23 mouse cellular contexts compared by ENCODE assay signal in the genomic region with DNA sequence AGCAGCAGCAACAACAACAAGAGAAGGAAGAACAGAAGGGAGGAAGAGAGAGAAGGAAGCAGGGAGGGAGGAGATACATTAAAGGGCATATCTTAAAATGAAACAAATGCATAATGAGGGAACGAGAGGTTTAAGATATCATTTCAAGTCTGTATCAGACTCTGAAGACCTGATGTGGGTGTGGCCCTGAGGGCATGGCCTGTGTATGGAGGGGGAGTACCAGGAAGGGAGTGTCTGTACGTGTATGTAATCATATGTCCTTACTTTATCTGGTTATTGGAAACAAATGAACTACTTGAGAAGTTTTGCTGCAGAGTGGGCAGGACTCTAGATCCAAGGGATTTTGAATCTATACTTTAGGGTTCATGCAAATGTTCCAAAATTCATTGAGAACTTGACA. TPM values are rescaled to one million over a fixed set of nuclear protein-coding genes. Genes with fewer than 3 reads are reported as not detected.
DNase-seq lines count a peak whose midpoint lies in the region; ATAC-seq and TF ChIP-seq lines count a peak whose summit lies in the region.
"Had no signal": no experiment of that assay in that cellular context is flagged by ENCODE, and none has a peak within 500 bp of the region (broad histone marks: within the 10 kb centered on the region; RNA-seq: fewer than 3 reads in every experiment).

No protein-coding gene starts in this region.

- H3K27me3 ChIP-seq in liver, embryonic 16.5 days (ENCODE audit: control insufficient read depth, insufficient read depth, low read depth, low read length), result no peaks in the 10 kb centered on the region
- H3K27me3 ChIP-seq in thymus, adult 2 months (ENCODE audit: control insufficient read depth, insufficient read depth, low read length), result no peaks in the 10 kb centered on the region
- H3K27me3 ChIP-seq: embryonic facial prominence, embryonic 13.5 days; forebrain, embryonic 12.5 days had no signal

- no peaks in the 10 kb centered on the region for H3K36me3 ChIP-seq in liver, embryonic 16.5 days (ENCODE audit: control insufficient read depth, insufficient read depth)
- no peaks in the 10 kb centered on the region for H3K36me3 ChIP-seq in thymus, adult 2 months (ENCODE audit: control insufficient read depth, insufficient read depth, low read length)
- H3K36me3 ChIP-seq: embryonic facial prominence, embryonic 13.5 days; embryonic facial prominence, embryonic 15.5 days; forebrain, embryonic 10.5 days; forebrain, embryonic 12.5 days had no signal

- 16% methylated on average over 2 of the region's 2 CpGs for WGBS in liver, embryonic 16.5 days (ENCODE audit: insufficient replicate concordance)
- 53% methylated on average over 2 of the region's 2 CpGs for WGBS in thymus, adult 2 months

- H3K4me2 ChIP-seq in liver, embryonic 16.5 days (ENCODE audit: low read depth, low read length), result no peak overlapping the region
- H3K4me2 ChIP-seq: embryonic facial prominence, embryonic 13.5 days; embryonic facial prominence, embryonic 15.5 days; forebrain, embryonic 12.5 days had no signal

- peak; percentile 43; the same call in 1 of the 2 replicates for ATAC-seq in liver, embryonic 16.5 days (ENCODE audit: low read depth)
- ATAC-seq in common myeloid progenitor, adult 5-6 weeks (replicated peaks; ENCODE audit: low read depth, poor library complexity, severe bottlenecking), result 0 out of 2 replicates have a peak, but pooled peaks have one; percentile 34
- ATAC-seq: activated CD4-positive, CD25-positive, alpha-beta regulatory T cell, adult 4 months; forebrain, embryonic 14.5 days; forebrain, embryonic 16.5 days; Patski had no signal

- no peaks in the 10 kb centered on the region for H3K4me1 ChIP-seq in liver, embryonic 16.5 days (ENCODE audit: control insufficient read depth, low read depth, low read length)
- H3K4me1 ChIP-seq in thymus, adult 2 months (replicated peaks; ENCODE audit: control insufficient read depth, insufficient read depth, low read length), result no peaks in the 10 kb centered on the region
- H3K4me1 ChIP-seq: forebrain, embryonic 12.5 days had no signal

- no peaks in the 10 kb centered on the region for H3K9me3 ChIP-seq in liver, embryonic 16.5 days (replicated peaks; ENCODE audit: control insufficient read depth, low read length)
- H3K9me3 ChIP-seq: embryonic facial prominence, embryonic 13.5 days; embryonic facial prominence, embryonic 15.5 days; forebrain, embryonic 10.5 days; forebrain, embryonic 12.5 days had no signal

- TF ChIP-seq CTCF in thymus, adult 2 months (IDR thresholded peaks at IDR 0.05; ENCODE audit: borderline replicate concordance, control insufficient read depth, extremely low read depth, insufficient read depth, low read length, poor library complexity), result no peak

- no peak overlapping the region for H3K27ac ChIP-seq in liver, embryonic 16.5 days (ENCODE audit: low read length)
- H3K27ac ChIP-seq in thymus, adult 2 months (ENCODE audit: control insufficient read depth, insufficient read depth, low read length), result no peak overlapping the region
- H3K27ac ChIP-seq: embryonic facial prominence, embryonic 13.5 days; embryonic facial prominence, embryonic 15.5 days; forebrain, embryonic 10.5 days; forebrain, embryonic 12.5 days had no signal

- no peak for TF ChIP-seq POLR2A in thymus, adult 2 months (IDR thresholded peaks at IDR 0.05; ENCODE audit: control insufficient read depth, extremely low read depth, insufficient read depth, low read length, poor library complexity)

- no peak for DNase-seq in liver
- no peak for DNase-seq in thymus, adult 2 months
- no peak for DNase-seq in kidney, adult 8-10 months
- DNase-seq: adrenal gland, adult 8-10 months; adrenal gland, postnatal 14 days; adrenal gland, postnatal 36 days; cerebellum, adult 11-12 months; cerebellum, adult 2 months; cerebellum, adult 9-10 months; cerebellum, postnatal 10 days; cerebellum, postnatal 25 days; embryo, embryonic 11 days had no signal

- H3K4me3 ChIP-seq in liver, embryonic 16.5 days (ENCODE audit: low read depth, low read length), result no peak overlapping the region
- no peak overlapping the region for H3K4me3 ChIP-seq in thymus, adult 2 months (ENCODE audit: control insufficient read depth, insufficient read depth, low read length)
- H3K4me3 ChIP-seq: embryonic facial prominence, embryonic 13.5 days; embryonic facial prominence, embryonic 15.5 days; erythroblast, embryonic 14.5 days; forebrain, embryonic 10.5 days; forebrain, embryonic 12.5 days had no signal

- no peak overlapping the region for H3K9ac ChIP-seq in liver, embryonic 16.5 days (ENCODE audit: low read depth, low read length)
- H3K9ac ChIP-seq: embryonic facial prominence, embryonic 13.5 days; embryonic facial prominence, embryonic 15.5 days; forebrain, embryonic 12.5 days had no signal

RNA-seq across cellular contexts. Expression of gene Kbtbd8, which starts 22.3 kb away (rescaled TPM):
- polyA plus RNA-seq in liver, embryonic 16.5 days (2015; fragmentation: Nextera tagmentation; extraction: Ambion mirVana), result 2.7 and 3.1 TPM in 2 replicates
- 6.9 and 9.3 TPM in 2 replicates for total RNA-seq in common myeloid progenitor, adult 5-6 weeks (2017)
- polyA plus RNA-seq in thymus, adult 2 months (2012; rRNA removed), result 0.83 and 2.2 TPM in 2 replicates
- polyA plus RNA-seq: erythroblast, embryonic 14.5 days had no signal
